Mouse (Mus musculus): ENCODE results near the gene Zbbx. TPM values are rescaled to one million over a fixed set of nuclear protein-coding genes. Genes with fewer than 3 reads are reported as not detected.

Gene Zbbx
- total RNA-seq (2021) = 1 to 10 TPM; 2.4 to 2.5 TPM

DNA sequence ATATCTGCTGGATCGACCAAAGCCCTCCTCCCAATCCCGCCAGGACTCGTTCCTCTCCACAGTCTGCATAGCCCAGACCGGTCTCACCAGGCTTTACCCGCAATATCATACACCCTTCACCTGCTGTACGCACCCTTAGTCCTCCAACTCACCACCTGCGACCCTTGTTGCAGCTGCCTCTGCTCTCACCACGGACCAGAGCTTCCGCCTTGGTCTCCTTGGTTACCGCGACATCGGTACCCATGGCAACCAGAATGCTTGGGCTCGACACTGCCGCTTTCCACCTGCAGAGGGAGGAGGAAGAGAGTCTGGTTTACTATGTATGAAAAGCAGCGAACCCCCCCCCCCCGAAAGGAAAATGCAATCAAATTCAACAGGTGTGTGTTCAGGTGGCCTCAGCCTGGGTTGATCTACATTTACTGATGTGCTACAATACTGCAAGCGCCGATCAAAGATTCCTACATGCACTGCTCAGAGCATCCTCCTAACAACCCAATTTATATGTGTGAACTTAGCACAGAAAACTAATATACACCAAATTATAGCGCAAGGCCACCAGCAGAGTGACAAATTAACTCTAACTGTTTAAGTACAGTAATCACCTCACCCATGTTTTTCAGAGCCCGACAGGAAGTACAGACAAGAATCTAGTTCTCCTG, at the start of gene Zbbx:
Gene Zbbx (minus strand): TSS at position 197 of the 659 bp plus-strand sequence.
- DNase-seq (ENCODE audit: low spot score in 2 of 2) = peak; percentile 68 to 73
- intact Hi-C loops (cut with DNase I) = no loop called here

DNA sequence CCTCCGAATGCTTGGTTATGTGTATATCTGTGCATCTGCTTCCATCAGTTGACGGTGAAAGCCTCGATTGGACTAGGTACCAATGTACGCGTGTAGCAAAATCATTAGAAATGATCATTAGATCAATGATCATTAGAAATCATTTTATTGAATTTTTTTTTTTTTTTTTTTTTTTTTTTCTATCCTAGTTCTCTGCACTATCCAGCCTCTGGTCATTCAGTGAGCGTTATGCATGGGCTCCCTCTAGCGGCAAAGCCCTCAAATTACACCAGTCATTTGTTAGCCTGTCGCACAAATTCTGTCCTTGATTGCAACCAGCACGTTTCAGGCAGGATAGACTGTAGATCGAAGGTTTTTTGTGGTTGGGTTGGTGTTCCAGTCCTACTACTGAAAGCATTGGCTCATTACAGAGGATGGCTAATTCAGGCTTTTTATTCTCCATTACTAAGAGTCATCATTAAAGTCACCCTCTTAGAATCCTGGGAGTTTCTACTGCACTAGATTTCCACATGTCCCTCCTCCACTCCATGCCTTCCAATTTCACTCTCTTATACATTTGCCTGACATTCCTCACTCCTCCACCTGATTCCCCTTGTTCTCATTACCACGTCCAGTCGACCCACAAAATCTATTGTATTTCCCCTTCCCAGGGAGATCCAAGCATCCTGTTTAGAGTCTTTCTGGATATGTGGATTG, 38.1 kb upstream of the Zbbx start:
- intact Hi-C loops (cut with DNase I) = no loop called here
- DNase-seq (ENCODE audit: low spot score in 2 of 2) = peak; percentile 24 to 41

DNA sequence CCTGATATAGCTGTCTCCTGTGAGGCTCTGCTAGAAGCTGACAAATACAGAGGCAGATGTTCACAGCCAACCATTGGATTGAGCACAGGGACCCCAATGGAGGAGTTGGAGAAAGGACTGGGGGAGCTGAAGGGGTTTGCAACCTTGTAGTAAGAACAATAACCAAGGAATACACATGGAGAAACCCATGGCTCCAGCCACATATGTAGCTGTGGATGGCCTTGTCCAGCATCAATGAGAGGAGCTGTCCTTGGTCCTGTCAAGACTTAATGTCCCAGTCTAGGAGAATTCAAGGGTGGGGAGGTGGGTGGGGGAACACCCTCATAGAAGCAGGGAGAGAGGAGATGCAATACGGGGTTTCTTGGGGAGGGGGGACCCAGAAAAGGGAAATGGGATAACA, 17.8 kb upstream of the Zbbx start:
- DNase-seq (ENCODE audit: low spot score in 2 of 2) = no peak
- intact Hi-C loops (cut with DNase I) = no loop called here

DNA sequence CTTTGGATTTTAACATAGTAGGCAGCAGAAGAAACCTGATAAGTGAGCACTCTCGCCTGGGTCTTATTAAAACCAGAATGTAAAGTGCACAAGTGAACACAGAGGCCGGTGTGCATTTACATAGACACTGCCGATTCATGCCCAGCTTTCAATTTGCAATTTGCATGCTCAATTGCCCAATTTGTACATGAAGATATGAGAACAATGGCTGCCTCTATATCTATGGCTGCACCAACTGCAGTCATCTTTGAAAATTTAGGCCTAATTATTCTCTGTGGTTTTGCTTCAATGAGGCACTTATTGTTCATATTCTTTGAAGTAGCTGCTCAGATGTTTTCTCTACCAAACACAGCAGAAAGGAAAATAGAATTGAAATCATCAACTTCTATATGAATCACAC, 23.0 kb downstream of the Zbbx start:
- intact Hi-C loops (cut with DNase I) = no loop called here
- no peak for DNase-seq (ENCODE audit: low spot score in 2 of 2)

DNA sequence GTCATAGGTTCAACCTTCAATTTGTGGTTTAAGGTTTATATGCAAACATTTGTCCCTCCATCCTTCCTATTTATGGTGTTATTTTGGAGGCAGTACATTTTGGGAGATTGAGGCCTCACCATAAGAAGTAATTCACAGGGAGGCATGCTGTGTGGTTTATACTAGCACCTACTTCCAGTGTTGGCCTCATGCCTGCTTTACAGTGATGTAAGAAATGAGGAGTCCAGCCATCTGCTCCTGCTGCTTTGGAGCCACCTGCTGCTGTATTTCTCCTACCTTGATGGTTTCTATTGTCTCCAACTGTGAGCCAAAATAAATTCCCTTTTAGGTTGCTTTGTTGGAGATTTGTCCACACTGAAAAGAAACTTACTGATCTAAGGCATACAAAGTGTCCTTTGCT, 60.0 kb downstream of the Zbbx start:
- intact Hi-C loops (cut with DNase I) = no loop called here
- DNase-seq (ENCODE audit: low spot score in 2 of 2) = peak; percentile 12

DNA sequence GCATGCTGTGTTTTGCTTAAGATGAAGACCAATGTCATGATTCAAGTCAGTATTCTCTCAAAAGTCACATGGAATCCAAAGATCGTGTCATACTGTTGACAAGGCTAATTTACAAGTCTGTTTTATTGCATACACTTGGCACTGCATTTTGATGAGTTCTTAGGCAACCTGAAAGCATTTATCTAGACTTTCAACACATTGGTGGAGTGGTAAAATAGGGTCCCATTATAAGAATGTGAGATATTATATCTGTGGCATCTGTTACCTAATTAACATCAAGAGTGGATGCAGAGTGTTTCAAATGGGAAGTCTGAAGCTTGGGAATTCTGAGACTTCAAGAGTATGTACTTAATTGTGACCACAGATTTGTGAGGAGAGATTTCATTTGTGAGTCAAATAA, 79.1 kb downstream of the Zbbx start:
- intact Hi-C loops (cut with DNase I) = no loop called here
- DNase-seq (ENCODE audit: low spot score in 2 of 2) = no peak

DNA sequence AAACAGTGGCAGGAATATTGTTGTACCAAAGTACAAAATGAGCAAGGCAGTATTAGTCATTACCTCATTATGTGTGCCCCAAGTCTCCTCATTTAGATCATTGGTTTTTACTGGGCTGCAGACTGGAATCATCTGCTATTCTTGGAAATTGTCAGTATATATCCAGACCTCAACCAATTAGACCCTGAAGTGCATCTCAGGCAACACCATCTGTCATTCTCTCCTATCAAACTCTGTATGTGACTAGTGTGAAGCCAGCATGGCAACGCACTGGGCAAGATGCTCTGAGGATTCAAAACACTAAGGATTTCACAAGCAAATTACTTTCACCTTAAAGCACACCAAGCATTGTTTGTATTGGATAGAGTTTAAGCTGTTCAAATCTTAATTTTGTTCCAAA, 85.9 kb downstream of the Zbbx start:
- intact Hi-C loops (cut with DNase I) = no loop called here
- DNase-seq (ENCODE audit: low spot score in 2 of 2) = no peak

DNA sequence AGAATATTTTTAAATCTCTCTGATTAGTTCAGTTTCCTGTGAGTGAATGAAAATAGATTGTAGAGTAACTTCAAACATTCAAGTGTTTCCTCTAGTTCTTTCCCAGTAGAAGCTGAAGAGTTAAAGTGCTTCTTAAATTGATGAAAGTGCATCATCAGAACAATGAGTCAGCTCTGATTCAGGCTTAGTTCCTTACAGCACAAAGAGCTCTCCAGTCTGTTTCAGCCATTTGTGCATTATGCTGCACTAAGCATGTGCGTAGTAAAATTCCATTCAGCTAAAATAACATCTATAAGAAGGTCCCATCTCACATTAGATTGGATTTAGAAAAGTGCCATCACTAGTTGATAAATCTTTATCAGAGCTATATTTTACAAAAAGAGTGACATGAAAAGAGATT, 155.1 kb downstream of the Zbbx start:
- no peak for DNase-seq (ENCODE audit: low spot score in 2 of 2)
- intact Hi-C loops (cut with DNase I) = no loop called here

Other genes with a start within 250 kb of the Zbbx start
- gene Serpini2, start 105.0 kb upstream of the Zbbx start, total RNA-seq (2021) = not detected